In genomic region chr16:48973548-48973947, GRCm38 (mm10) we compare ENCODE assay signal across 11 mouse cellular contexts. TPM values are rescaled to one million over a fixed set of nuclear protein-coding genes. Genes with fewer than 3 reads are reported as not detected.
DNase-seq lines count a peak whose midpoint lies in the region; ATAC-seq and TF ChIP-seq lines count a peak whose summit lies in the region.
"Had no signal": no experiment of that assay in that cellular context is flagged by ENCODE, and none has a peak within 500 bp of the region (broad histone marks: within the 10 kb centered on the region; RNA-seq: fewer than 3 reads in every experiment).

No protein-coding gene starts in this region.

- H3K27ac ChIP-seq in heart, postnatal 0 days (ENCODE audit: low read depth): no peak overlapping the region
- H3K27ac ChIP-seq: neural tube, embryonic 13.5 days had no signal

- H3K36me3 ChIP-seq in heart, postnatal 0 days (replicated peaks; ENCODE audit: control insufficient read depth, insufficient read depth, low read length): peaks cover 27% of the 10 kb centered on the region
- H3K36me3 ChIP-seq in splenic B cell, adult 2 months (ENCODE audit: control insufficient read depth, insufficient read depth, low read length, poor library complexity, severe bottlenecking): 0 out of 2 replicates have a peak, but pooled peaks cover 2% of the 10 kb centered on the region

- H3K27me3 ChIP-seq in heart, postnatal 0 days (ENCODE audit: control insufficient read depth, insufficient read depth, low read length): no peaks in the 10 kb centered on the region
- no peaks in the 10 kb centered on the region for H3K27me3 ChIP-seq in splenic B cell, adult 2 months (ENCODE audit: control insufficient read depth, insufficient read depth, low read length, poor library complexity, severe bottlenecking)
- H3K27me3 ChIP-seq: neural tube, embryonic 13.5 days had no signal

- no peak overlapping the region for H3K4me2 ChIP-seq in heart, postnatal 0 days (ENCODE audit: low read depth, low read length)
- H3K4me2 ChIP-seq: neural tube, embryonic 13.5 days had no signal

- 92% methylated on average over 1 of the region's 1 CpGs for WGBS in heart, postnatal 0 days

- TF ChIP-seq EP300 in heart, postnatal 0 days (IDR thresholded peaks at IDR 0.05; ENCODE audit: low read depth): no peak

- TF ChIP-seq CTCF in heart, postnatal 0 days (IDR thresholded peaks at IDR 0.05; ENCODE audit: low read depth): peak; percentile 30; the same call in 1 of the 2 replicates

- H3K4me3 ChIP-seq in heart, postnatal 0 days (ENCODE audit: low read depth, low read length): no peak overlapping the region
- H3K4me3 ChIP-seq: neural tube, embryonic 13.5 days had no signal

- H3K9me3 ChIP-seq in heart, postnatal 0 days (replicated peaks; ENCODE audit: control insufficient read depth, low read length): no peaks in the 10 kb centered on the region
- H3K9me3 ChIP-seq: neural tube, embryonic 13.5 days had no signal

- no peak for ATAC-seq in heart, postnatal 0 days (ENCODE audit: insufficient read depth, low read depth)

- no peaks in the 10 kb centered on the region for H3K4me1 ChIP-seq in heart, postnatal 0 days (ENCODE audit: control insufficient read depth, insufficient read depth)
- H3K4me1 ChIP-seq: neural tube, embryonic 13.5 days had no signal

- no peak for DNase-seq in heart, postnatal 0 days (ENCODE audit: low spot score)
- no peak for DNase-seq in heart, postnatal 36 days
- peak; percentile 31 for DNase-seq in thymus, postnatal 14 days
- DNase-seq in thymus, postnatal 25 days: no peak
- DNase-seq in brain, adult 2 months (ENCODE audit: low read depth, low spot score): peak; percentile 17
- DNase-seq in splenic B cell, adult 2 months (ENCODE audit: low read depth, low spot score): peak; percentile 46
- no peak for DNase-seq in layer of hippocampus, adult 18-20 months (ENCODE audit: low spot score in 2 of 2)
- no peak for DNase-seq in left cerebral cortex, postnatal 10 days (ENCODE audit: extremely low spot score in 1 of 2, low spot score in 2 of 2)
- DNase-seq: cerebellum, adult 11-12 months; heart, adult 18-20 months had no signal

- no peak overlapping the region for H3K9ac ChIP-seq in heart, postnatal 0 days (replicated peaks; ENCODE audit: low read depth, low read length)
- H3K9ac ChIP-seq: neural tube, embryonic 13.5 days had no signal

- intact Hi-C loops in heart, postnatal 36 days (cut with DNase I): no loop called here
- intact Hi-C loops in left cerebral cortex, postnatal 10 days (cut with DNase I): no loop called here

RNA-seq across cellular contexts. Expression of gene Dzip3, which starts 20.4 kb away (rescaled TPM):
- total RNA-seq in heart, postnatal 0 days (2014; rRNA removed; ENCODE audit: low replicate concordance): 10.8 and 13.3 TPM in 2 replicates
- polyA plus RNA-seq in heart, postnatal 0 days (2015; fragmentation: Nextera tagmentation; extraction: Ambion mirVana): 4.3 and 5.3 TPM in 2 replicates
- total RNA-seq in heart, postnatal 36 days (2021): 1 to 10 TPM; 6.4 TPM
- 10 to 100 TPM; 77.4 to 81.7 TPM for total RNA-seq in layer of hippocampus, adult 18-20 months (2021)
- total RNA-seq in left cerebral cortex, postnatal 10 days (2021): 10 to 100 TPM; 87.2 to 92.9 TPM

RNA-seq across cellular contexts. Expression of gene Cip2a, which starts 20.4 kb away (rescaled TPM):
- total RNA-seq in heart, postnatal 0 days (2014; rRNA removed; ENCODE audit: low replicate concordance): 13.1 and 25.9 TPM in 2 replicates
- 5.7 and 6.9 TPM in 2 replicates for polyA plus RNA-seq in heart, postnatal 0 days (2015; fragmentation: Nextera tagmentation; extraction: Ambion mirVana)
- total RNA-seq in heart, postnatal 36 days (2021): 1 to 10 TPM; 1.1 to 2.5 TPM
- total RNA-seq in layer of hippocampus, adult 18-20 months (2021): 1 to 10 TPM; 1.0 to 1.7 TPM
- 1 to 10 TPM; 3.6 to 5.3 TPM for total RNA-seq in left cerebral cortex, postnatal 10 days (2021)

Comparison
In these comparisons a context has a peak if more than half of its experiments do, and no peak if none do; other contexts are left out.
1. DNase-seq: peak in thymus, postnatal 14 days (single experiment), brain, adult 2 months (single experiment) and splenic B cell, adult 2 months (single experiment); none in heart, postnatal 0 days (single experiment), heart, postnatal 36 days (0 of 2), thymus, postnatal 25 days (single experiment), layer of hippocampus, adult 18-20 months (0 of 2) and left cerebral cortex, postnatal 10 days (0 of 2).